Mouse (Mus musculus) myocyte (in vitro differentiated cells): ENCODE data around the gene Sipa1. TPM values are rescaled to one million over a fixed set of nuclear protein-coding genes. Genes with fewer than 3 reads are reported as not detected.
A peak's percentile ranks its signal among the peaks of the same experiment; 100 is the strongest.

ENCODE experiments used
- H3K27me3 ChIP-seq: one replicate; pipeline ENCODE4 v1.6.1; 2011; ENCODE audit not compliant: control insufficient read depth, insufficient read depth, insufficient read length
- H3K36me3 ChIP-seq: one replicate; pipeline ENCODE4 v1.6.1; 2011; ENCODE audit not compliant: control insufficient read depth, insufficient read depth
- H3K4me2 ChIP-seq: one replicate; pipeline ENCODE4 v1.6.1; 2011; ENCODE audit warnings: low read depth, control low read depth
- H3K4me3 ChIP-seq: one replicate; pipeline ENCODE4 v1.5.1; 2011; ENCODE audit warnings: mild to moderate bottlenecking, control low read depth, moderate library complexity
- H3K79me2 ChIP-seq: one replicate; pipeline ENCODE4 v1.6.1; 2011; ENCODE audit not compliant: control insufficient read depth, insufficient read depth
- H3ac ChIP-seq: one replicate; pipeline ENCODE4 v1.6.1; 2011; ENCODE audit not compliant: control insufficient read depth, insufficient read length
- CEBPB ChIP-seq: IDR thresholded peaks from 2 replicates; pipeline ENCODE4 v1.6.1; 2011; ENCODE audit warnings: mild to moderate bottlenecking, moderate library complexity; ENCODE audit not compliant: poor library complexity, insufficient read depth, severe bottlenecking
- E2F4 ChIP-seq: IDR thresholded peaks from one replicate; pipeline ENCODE4 v1.6.1; 2011; ENCODE audit warnings: mild to moderate bottlenecking, control low read depth, moderate library complexity; ENCODE audit not compliant: insufficient read depth
- MAX ChIP-seq: IDR thresholded peaks from one replicate; pipeline ENCODE4 v1.6.1; 2011; ENCODE audit warnings: low read depth, mild to moderate bottlenecking, control low read depth
- MYOD1 ChIP-seq, 3 experiments: IDR thresholded peaks; one replicate each; pipeline ENCODE4 v1.6.1; 2011; ENCODE audit warnings: control low read depth in 2 of 3, low read depth in 2 of 3, mild to moderate bottlenecking in 2 of 3, moderate library complexity in 1 of 3; ENCODE audit not compliant: insufficient read length in 2 of 3, control insufficient read depth in 1 of 3
- MYOG ChIP-seq, 3 experiments: IDR thresholded peaks; one replicate each; pipeline ENCODE4 v1.6.1; 2011; ENCODE audit warnings: control low read depth in 2 of 3, low read depth in 2 of 3, mild to moderate bottlenecking in 2 of 3; ENCODE audit not compliant: insufficient read length in 2 of 3, control insufficient read depth in 1 of 3, insufficient read depth in 1 of 3
- POLR2A ChIP-seq: IDR thresholded peaks from one replicate; pipeline ENCODE4 v1.6.1; 2011; ENCODE audit warnings: low read depth, mild to moderate bottlenecking, control low read depth, moderate library complexity; ENCODE audit not compliant: insufficient read length
- POLR2AphosphoS2 ChIP-seq: IDR thresholded peaks from one replicate; pipeline ENCODE4 v1.6.1; 2011; ENCODE audit warnings: low read depth, control low read depth; ENCODE audit not compliant: insufficient read length
- REST ChIP-seq: IDR thresholded peaks from one replicate; pipeline ENCODE4 v1.6.1; 2011; ENCODE audit warnings: mild to moderate bottlenecking, control low read depth, moderate library complexity; ENCODE audit not compliant: insufficient read depth, insufficient read length
- SRF ChIP-seq: IDR thresholded peaks from one replicate; pipeline ENCODE4 v1.6.1; 2011; ENCODE audit warnings: low read depth; ENCODE audit not compliant: control insufficient read depth, insufficient read length
- TCF12 ChIP-seq: IDR thresholded peaks from one replicate; pipeline ENCODE4 v1.6.1; 2011; ENCODE audit warnings: mild to moderate bottlenecking, control low read depth; ENCODE audit not compliant: poor library complexity, insufficient read depth, severe bottlenecking
- TCF3 ChIP-seq: IDR thresholded peaks from one replicate; pipeline ENCODE4 v1.6.1; 2011; ENCODE audit warnings: low read depth, control low read depth; ENCODE audit not compliant: insufficient read length
- USF1 ChIP-seq: IDR thresholded peaks from one replicate; pipeline ENCODE4 v1.6.1; 2011; ENCODE audit warnings: low read depth, mild to moderate bottlenecking, control low read depth, moderate library complexity
- polyA plus RNA-seq: library from polyadenylated mRNA; unstranded; fragments of >200 nt; fragmentation: generic; extraction: Trizol; gene quantifications from one replicate; pipeline ENCODE4 v1.2.1, GENCODE M21; 2012; ENCODE audit warnings: missing spikeins

Gene Sipa1
- polyA plus RNA-seq, 1 experiment, result 14.4 TPM

GRCm38 (mm10) chr19:5638416-5639005 lies 25.0 kb downstream of the Sipa1 start:
- no peak for TF ChIP-seq MAX
- TF ChIP-seq MYOG (IDR thresholded peaks at IDR 0.05; ENCODE audit: control insufficient read depth in 1 of 3, insufficient read depth in 1 of 3, insufficient read length in 2 of 3, low read depth in 2 of 3), result no peak
- TF ChIP-seq TCF3, result no peak
- TF ChIP-seq MYOD1 (IDR thresholded peaks at IDR 0.05; ENCODE audit: control insufficient read depth in 1 of 3, insufficient read length in 2 of 3, low read depth in 2 of 3), result no peak
- TF ChIP-seq USF1, result no peak
- no peak for TF ChIP-seq CEBPB
- no peak for TF ChIP-seq E2F4
- TF ChIP-seq TCF12, result no peak
- TF ChIP-seq POLR2A, result no peak
- no peak for TF ChIP-seq POLR2AphosphoS2
- Histone ChIP-seq H3K4me3 (peak overlapping the region; percentile 55), H3K36me3 (peaks cover 28% of the 10 kb centered on the region), H3K27me3 (no peaks in the 10 kb centered on the region), H3K79me2 (peaks cover 12% of the 10 kb centered on the region), H3K4me2 (peak overlapping the region; percentile 78), H3ac (peak overlapping the region; percentile 73)

GRCm38 (mm10) chr19:5637069-5638047 lies 26.1 kb downstream of the Sipa1 start, which contains the start of gene Rela:
TSS of gene Rela (plus strand) at chr19:5637483.
- peak within 1 kb of the TSS; percentile 55 for H3K4me3 ChIP-seq
- peaks cover 18% of the 10 kb centered on the region for H3K36me3 ChIP-seq
- peak within 1 kb of the TSS; percentile 95 for H3K4me2 ChIP-seq
- no peaks in the 10 kb centered on the region for H3K27me3 ChIP-seq
- peaks cover 12% of the 10 kb centered on the region for H3K79me2 ChIP-seq
- H3ac ChIP-seq, result peak within 1 kb of the TSS; percentile 73
- TF ChIP-seq CEBPB, result no peak
- TF ChIP-seq REST, result no peak
- TF ChIP-seq TCF3, result no peak
- no peak for TF ChIP-seq SRF
- TF ChIP-seq TCF12, result no peak
- no peak for TF ChIP-seq E2F4
- no peak for TF ChIP-seq MAX
- no peak for TF ChIP-seq POLR2AphosphoS2
- peak; percentile 83 for TF ChIP-seq POLR2A
- TF ChIP-seq USF1, result no peak
- TF ChIP-seq MYOG (IDR thresholded peaks at IDR 0.05; ENCODE audit: control insufficient read depth in 1 of 3, insufficient read depth in 1 of 3, insufficient read length in 2 of 3, low read depth in 2 of 3), result peak in 2 of 3 experiments; percentile 50 to 78
- TF ChIP-seq MYOD1 (IDR thresholded peaks at IDR 0.05; ENCODE audit: control insufficient read depth in 1 of 3, insufficient read length in 2 of 3, low read depth in 2 of 3), result peak in 2 of 3 experiments; percentile 80 to 92

- Histone ChIP-seq H3K4me3 (peak overlapping the region; percentile 55), H3K27me3 (no peaks in the 10 kb centered on the region), H3K36me3 (peaks cover 11% of the 10 kb centered on the region), H3ac (peak overlapping the region; percentile 73), H3K79me2 (peaks cover 12% of the 10 kb centered on the region), H3K4me2 (peak overlapping the region; percentile 95)
- TF ChIP-seq MAX (no peak), MYOD1 (IDR thresholded peaks at IDR 0.05; ENCODE audit: control insufficient read depth in 1 of 3, insufficient read length in 2 of 3, low read depth in 2 of 3) (no peak), TCF12 (no peak), USF1 (no peak), POLR2AphosphoS2 (no peak), CEBPB (no peak), E2F4 (no peak), MYOG (IDR thresholded peaks at IDR 0.05; ENCODE audit: control insufficient read depth in 1 of 3, insufficient read depth in 1 of 3, insufficient read length in 2 of 3, low read depth in 2 of 3) (no peak), REST (no peak), SRF (no peak)
Observed at GRCm38 (mm10) chr19:5636571-5637041, 26.9 kb downstream of the Sipa1 start.

- peaks cover 11% of the 10 kb centered on the region for H3K36me3 ChIP-seq
- no peak overlapping the region for H3K4me2 ChIP-seq
- no peak overlapping the region for H3K4me3 ChIP-seq
- H3K79me2 ChIP-seq, result peaks cover 12% of the 10 kb centered on the region
- no peaks in the 10 kb centered on the region for H3K27me3 ChIP-seq
- TF ChIP-seq USF1, result no peak
- TF ChIP-seq REST, result no peak
- TF ChIP-seq POLR2AphosphoS2, result no peak
- no peak for TF ChIP-seq TCF3
- no peak for TF ChIP-seq E2F4
- TF ChIP-seq POLR2A, result no peak
- TF ChIP-seq MYOG (IDR thresholded peaks at IDR 0.05; ENCODE audit: control insufficient read depth in 1 of 3, insufficient read depth in 1 of 3, insufficient read length in 2 of 3, low read depth in 2 of 3), result no peak
- TF ChIP-seq CEBPB, result no peak
- no peak for TF ChIP-seq TCF12
- no peak for TF ChIP-seq MAX
- TF ChIP-seq MYOD1 (IDR thresholded peaks at IDR 0.05; ENCODE audit: control insufficient read depth in 1 of 3, insufficient read length in 2 of 3, low read depth in 2 of 3), result no peak
- TF ChIP-seq SRF, result no peak
- no peak overlapping the region for H3ac ChIP-seq
Observed at GRCm38 (mm10) chr19:5636036-5636570, 27.4 kb downstream of the Sipa1 start.
